Mouse (Mus musculus): ENCODE measurements at regions not wholly inside any gene's neighbourhood (a gene's known extent, or its start where the extent isn't known, plus 50 kb on each side); places are given as distances from the start of the nearest gene placed in this dataset.

DNA sequence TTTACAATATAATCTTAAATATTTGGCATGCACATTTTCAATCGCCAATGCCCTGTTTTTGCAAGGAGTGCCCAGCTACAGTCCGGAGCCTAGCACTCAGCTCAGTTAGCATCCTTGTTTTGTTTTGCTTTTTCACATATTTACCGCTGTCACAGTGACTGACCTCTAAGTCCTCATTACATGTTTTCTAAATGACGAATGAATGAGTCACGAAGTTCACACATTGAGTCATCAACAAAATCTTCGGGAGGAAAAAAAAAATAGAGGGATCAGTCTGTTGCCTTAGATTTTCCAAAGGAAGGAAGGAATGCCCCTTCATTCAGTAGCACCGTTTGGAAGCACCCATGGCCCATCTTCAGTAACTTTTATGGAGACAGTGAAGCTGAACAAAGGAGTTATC, 342.9 kb upstream of the Actbl2 start:
- no peak for DNase-seq

GRCm38 (mm10) chr13:110913177-110913576, 341.6 kb upstream of the Actbl2 start:
- DNase-seq = no peak

- DNase-seq = peak; percentile 81
Measured at GRCm38 (mm10) chr13:110913687-110914086, 341.1 kb upstream of the Actbl2 start.

DNA sequence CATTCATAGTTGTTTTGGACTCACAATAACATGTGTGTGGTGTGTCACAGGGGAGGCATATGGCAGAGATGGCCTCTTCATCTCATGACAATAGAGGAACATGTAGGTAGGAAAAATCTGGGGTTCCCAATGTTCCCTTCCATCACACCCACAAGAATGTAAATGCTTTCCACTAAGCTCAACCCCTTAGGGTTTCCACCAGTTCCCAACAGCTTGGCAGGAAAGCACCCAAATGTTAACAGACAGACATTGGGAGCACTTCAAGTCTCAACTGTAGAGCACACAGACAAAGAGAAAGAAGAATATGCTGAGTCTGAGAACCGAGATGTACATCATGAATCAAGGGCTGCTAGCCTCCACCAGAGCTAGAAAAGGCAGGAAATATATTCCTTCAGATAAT, 339.7 kb upstream of the Actbl2 start:
- peak; percentile 47 for DNase-seq

GRCm38 (mm10) chr13:110923936-110924335, 330.9 kb upstream of the Actbl2 start:
- DNase-seq = no peak

- DNase-seq = no peak
Measured at GRCm38 (mm10) chr13:110924897-110925296, 329.9 kb upstream of the Actbl2 start.

DNA sequence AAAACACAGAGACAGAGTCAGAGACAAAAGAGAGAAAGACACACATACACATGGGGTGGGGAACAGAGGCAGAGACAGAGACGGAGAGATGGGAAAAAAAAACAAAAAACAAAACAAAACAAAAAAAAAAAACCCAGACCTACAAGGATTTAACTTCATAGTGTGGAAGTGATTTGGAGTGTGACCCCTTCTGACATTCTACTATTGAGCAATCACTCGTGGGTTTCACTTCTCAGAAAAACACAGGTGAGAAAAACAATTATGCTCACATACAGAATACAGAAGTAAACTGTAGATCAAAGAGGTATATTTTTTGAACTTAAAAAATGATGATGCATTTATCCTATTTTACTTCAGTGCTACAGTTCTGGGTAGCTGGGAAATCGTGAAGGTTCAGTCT, 326.7 kb upstream of the Actbl2 start:
- no peak for DNase-seq

DNA sequence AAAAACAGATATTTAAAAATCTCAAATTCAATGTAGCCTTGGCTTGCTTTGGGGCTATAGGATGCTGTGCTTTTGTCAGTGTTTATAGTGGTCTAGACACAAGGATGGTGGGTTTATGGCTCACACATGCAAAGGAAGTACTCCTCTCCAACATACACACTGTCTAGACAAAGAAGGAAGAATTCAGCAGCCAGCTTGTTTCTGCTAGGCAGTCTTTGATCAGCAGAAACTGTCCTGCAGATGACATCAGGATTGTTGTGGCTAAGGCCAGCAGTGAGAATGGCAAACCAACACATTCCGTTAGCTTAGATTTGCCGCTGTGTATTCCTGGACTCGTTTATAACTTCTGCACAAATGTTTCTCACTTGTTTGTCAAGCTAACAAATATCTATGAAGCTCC, 325.9 kb upstream of the Actbl2 start:
- DNase-seq = no peak

DNA sequence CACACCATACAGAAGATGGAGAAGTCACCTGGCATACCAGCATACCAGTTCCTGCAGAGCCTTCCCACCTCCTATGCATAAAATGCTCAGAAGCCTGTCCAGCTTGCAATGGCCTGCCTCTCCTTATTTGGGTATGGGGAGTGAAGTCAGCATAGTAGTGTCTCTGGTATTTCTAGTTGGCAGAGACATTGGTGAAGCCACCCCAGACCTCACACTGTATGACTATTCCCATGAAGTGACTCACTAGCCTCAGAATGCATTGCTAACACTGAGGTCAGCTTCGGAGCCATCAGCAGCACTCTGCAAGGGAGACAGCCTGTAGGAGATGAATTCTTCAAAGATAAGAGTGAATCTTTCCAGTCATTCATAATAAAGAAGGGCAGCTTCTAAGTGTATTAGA, 325.2 kb upstream of the Actbl2 start:
- DNase-seq = no peak

DNA sequence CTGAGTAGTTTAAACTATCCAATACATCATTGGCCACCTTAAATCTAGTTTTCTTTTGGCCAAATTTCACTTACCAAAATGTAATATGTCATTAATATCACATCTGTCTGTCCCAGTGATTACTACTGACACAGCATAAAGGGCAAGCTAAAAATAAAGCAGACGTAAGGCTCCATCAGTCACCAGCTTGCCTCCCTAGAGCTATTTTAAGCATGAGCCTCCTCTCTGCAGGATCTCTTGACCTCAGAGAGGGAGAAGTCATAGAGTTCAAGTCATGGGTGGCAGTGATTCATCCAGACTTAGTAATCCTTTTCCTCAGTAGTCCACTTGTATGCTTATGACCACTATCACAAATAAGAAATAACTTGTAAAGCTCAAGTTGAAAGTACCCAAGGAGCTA, 313.2 kb upstream of the Actbl2 start:
- DNase-seq = no peak

- DNase-seq = no peak
Measured at GRCm38 (mm10) chr13:110942986-110943644, 311.7 kb upstream of the Actbl2 start.

DNA sequence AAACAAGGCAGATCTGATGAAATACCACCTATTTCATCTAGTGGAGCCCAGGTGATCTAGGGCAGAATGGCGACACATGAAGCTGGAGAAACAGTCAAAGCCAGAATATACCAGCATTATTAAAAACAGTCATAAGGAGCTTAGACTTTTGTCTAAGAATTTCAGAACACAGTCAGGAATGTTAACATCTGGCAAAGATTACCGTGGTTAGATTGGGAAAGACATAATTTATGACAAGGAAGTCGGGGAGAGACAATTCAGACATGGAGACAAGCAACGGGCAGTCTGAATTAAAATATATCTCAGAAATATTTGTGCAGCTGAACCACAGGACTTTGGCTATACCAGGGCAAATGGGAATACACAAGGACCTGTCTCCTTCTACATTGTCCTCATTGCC, 310.8 kb upstream of the Actbl2 start:
- DNase-seq = no peak

GRCm38 (mm10) chr13:110944683-110945082, 310.1 kb upstream of the Actbl2 start:
- DNase-seq = no peak

DNA sequence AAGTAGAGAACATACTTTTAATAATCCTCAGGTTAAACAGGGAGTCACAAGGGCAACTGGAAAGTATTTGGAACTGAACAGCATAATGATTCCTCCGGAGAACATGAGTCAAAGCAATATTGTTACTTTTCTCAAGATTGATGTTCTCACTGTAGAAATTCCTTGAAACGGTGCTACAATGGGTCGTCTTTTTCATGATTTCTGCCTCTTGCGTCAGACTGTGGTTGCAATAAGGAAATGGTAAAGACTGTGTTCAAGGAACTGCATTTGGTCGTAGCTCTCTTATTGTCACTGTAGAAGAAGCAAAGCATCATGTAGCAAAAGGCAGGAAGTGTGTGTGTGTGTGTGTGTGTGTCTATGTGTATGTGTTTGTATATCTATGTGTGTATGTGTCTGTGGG, 294.6 kb upstream of the Actbl2 start:
- DNase-seq = no peak

DNA sequence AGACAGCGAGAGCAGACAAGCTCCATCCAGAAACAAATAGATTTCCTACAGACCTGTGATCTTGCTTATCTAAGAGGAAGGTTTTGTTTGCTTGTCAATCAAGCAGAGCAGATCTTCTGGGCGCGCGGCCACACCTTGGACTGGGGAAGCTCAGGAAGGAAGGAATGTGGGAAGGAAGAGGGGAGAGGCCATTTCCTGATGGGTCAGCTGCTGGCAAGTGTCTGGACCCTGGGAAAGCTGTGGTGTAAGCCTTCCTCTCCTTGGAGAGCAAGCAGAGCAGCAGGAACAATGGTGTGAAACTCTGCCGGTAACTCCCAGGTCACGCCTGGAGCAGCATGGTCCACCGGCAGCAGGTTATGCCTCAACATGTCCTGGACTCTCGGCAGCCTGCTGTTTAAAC, 287.7 kb upstream of the Actbl2 start:
- no peak for DNase-seq

GRCm38 (mm10) chr13:110967626-110968506, 286.9 kb upstream of the Actbl2 start:
- peak; percentile 89 for DNase-seq

GRCm38 (mm10) chr13:110968507-110968905, 286.3 kb upstream of the Actbl2 start:
- no peak for DNase-seq

DNA sequence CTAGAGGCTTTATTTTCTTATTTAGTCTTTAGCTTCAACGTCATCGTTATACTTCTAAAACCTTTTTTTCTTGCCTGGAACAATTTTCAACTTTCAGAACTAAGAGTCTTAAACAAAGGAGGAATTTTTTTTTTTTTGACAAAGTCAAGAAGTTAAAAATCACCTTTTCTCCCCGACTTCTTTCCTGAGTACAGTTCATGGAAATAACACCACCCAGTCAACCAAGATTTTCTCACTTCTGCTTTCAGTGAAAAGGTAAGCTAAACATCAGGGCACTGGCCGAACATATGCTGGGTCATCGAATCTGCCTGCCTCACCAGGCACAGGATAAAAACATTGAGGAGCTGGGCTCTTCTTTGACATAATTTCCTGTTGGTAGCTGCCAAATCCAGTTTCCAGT, 277.4 kb upstream of the Actbl2 start:
- DNase-seq = no peak

- DNase-seq = no peak
Measured at GRCm38 (mm10) chr13:110978022-110978421, 276.8 kb upstream of the Actbl2 start.

GRCm38 (mm10) chr13:110990677-110991076, 264.1 kb upstream of the Actbl2 start:
- no peak for DNase-seq

DNA sequence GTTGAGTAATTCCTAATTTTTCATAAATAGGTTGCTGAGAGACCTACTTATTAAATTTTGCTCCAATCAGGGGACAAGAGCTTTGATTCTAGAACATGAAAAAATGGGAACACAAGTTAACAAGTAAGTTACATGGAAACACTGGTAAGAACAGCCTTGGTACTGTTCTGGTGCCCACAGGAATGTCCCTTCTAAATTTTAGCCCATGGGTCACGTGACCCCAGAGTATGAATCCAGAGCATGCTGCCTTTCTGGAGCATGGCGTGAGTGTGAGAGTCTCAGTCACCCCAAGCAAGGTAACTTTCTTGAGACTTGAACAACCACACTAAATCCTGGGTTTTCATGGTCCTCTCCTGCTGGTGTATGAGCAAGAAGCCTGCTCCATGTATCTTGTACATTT, 263.7 kb upstream of the Actbl2 start:
- DNase-seq = no peak

GRCm38 (mm10) chr13:110994596-110994995, 260.2 kb upstream of the Actbl2 start:
- DNase-seq = no peak

DNA sequence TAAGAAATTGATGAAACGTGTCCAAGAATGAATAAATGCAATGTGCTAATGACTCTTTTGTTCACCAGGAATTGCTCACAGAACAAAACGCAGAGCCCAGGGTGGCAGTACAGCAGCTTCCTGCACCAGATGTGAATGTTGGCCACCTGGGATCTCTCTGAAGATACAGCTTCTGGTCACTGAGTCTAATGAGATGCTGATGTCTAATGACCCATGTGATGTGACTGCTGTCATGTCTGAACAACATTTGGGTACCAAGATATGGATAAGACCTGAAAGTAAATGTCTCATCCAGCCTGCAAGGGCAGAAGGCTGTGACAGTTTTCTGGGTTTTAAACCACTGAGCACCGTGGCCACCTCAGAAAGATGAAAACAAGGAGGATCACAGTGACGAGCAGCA, 252.1 kb upstream of the Actbl2 start:
- DNase-seq = no peak

- DNase-seq = no peak
Measured at GRCm38 (mm10) chr13:111014142-111014541, 240.7 kb upstream of the Actbl2 start.

DNA sequence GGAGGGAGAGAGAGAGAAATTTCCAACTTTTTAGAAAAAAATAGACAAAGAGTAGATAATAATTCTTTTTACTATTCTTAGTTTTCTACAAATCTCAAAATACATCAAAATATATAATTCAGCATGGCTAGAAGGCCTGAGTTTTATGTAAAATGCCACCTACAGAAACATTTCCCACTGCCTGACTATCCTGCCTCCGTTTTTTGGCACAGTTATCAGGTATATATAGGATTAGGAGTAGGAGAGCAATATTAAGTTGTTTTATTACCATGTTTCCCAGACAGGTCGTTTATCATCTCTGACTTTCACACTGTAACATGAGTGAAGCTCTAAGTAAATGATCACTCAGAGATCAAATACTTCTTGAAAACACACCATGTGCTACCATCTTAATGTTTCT, 224.7 kb upstream of the Actbl2 start:
- no peak for DNase-seq
